Mouse (Mus musculus) layer of hippocampus, adult 9-10 months (tissue): ENCODE data around the gene Gigyf1.

Experiments used
- DNase-seq: peaks from one replicate; pipeline ENCODE4 v3.0.0; 2022; ENCODE audit warnings: low spot score

The Gigyf1 gene

GRCm38 (mm10) chr5:137513951-137514721 is 4.2 kb upstream of the Gigyf1 start:
- no peak for DNase-seq

- DNase-seq: no peak
Measured at GRCm38 (mm10) chr5:137514811-137515210, 3.5 kb upstream of the Gigyf1 start.

- DNase-seq: no peak
Measured at GRCm38 (mm10) chr5:137519691-137520550, 1.6 kb downstream of the Gigyf1 start.

- DNase-seq: no peak
Measured at GRCm38 (mm10) chr5:137521861-137522260, 3.5 kb downstream of the Gigyf1 start.

- no peak for DNase-seq
Measured at GRCm38 (mm10) chr5:137522711-137523110, 4.4 kb downstream of the Gigyf1 start.

GRCm38 (mm10) chr5:137523396-137524250 is 5.3 kb downstream of the Gigyf1 start:
- DNase-seq: no peak

- no peak for DNase-seq
Measured at GRCm38 (mm10) chr5:137524251-137524515, 5.8 kb downstream of the Gigyf1 start.

GRCm38 (mm10) chr5:137524671-137525070 is 6.3 kb downstream of the Gigyf1 start:
- no peak for DNase-seq

- no peak for DNase-seq
Measured at GRCm38 (mm10) chr5:137525511-137525910, 7.2 kb downstream of the Gigyf1 start.

GRCm38 (mm10) chr5:137526192-137526936 is 8.0 kb downstream of the Gigyf1 start:
- DNase-seq: no peak

- no peak for DNase-seq
Measured at GRCm38 (mm10) chr5:137527413-137527812, 9.1 kb downstream of the Gigyf1 start.

GRCm38 (mm10) chr5:137528247-137528968 is 10.1 kb downstream of the Gigyf1 start:
- DNase-seq: no peak

GRCm38 (mm10) chr5:137529221-137529995 is 11.1 kb downstream of the Gigyf1 start:
- no peak for DNase-seq

- no peak for DNase-seq
Measured at GRCm38 (mm10) chr5:137530075-137530474, 11.7 kb downstream of the Gigyf1 start.

- no peak for DNase-seq
Measured at GRCm38 (mm10) chr5:137530588-137531413, 12.5 kb downstream of the Gigyf1 start.

- no peak for DNase-seq
Measured at GRCm38 (mm10) chr5:137531414-137532130, 13.2 kb downstream of the Gigyf1 start.

GRCm38 (mm10) chr5:137532131-137532807 is 13.9 kb downstream of the Gigyf1 start:
- DNase-seq: no peak

GRCm38 (mm10) chr5:137532808-137533116 is 14.4 kb downstream of the Gigyf1 start:
- DNase-seq: no peak
